Mouse (Mus musculus) stomach, embryonic 14.5 days (tissue): ENCODE results near the gene Rxfp4. TPM values are rescaled to one million over a fixed set of nuclear protein-coding genes. Genes with fewer than 3 reads are reported as not detected.

ENCODE experiments used
- ATAC-seq: fragments of 200-750 bp; cut with Nextera tagmentation; 2 replicates; pipeline ENCODE4 v1.8.0; 2017; ENCODE audit warnings: low read depth, moderate TSS enrichment; ENCODE audit not compliant: insufficient number of reproducible peaks, insufficient read depth, low FRiP score
- H3K27ac ChIP-seq: fragments of 300-500 bp; sonication (generic); 2 replicates; pipeline ENCODE4 v1.5.1; 2014; ENCODE audit warnings: mild to moderate bottlenecking, low read length, moderate library complexity, mixed read lengths
- H3K27me3 ChIP-seq: fragments of 300-500 bp; sonication (generic); 2 replicates; pipeline ENCODE4 v1.6.1; 2014; ENCODE audit warnings: low read length, control low read depth, mixed read lengths; ENCODE audit not compliant: control insufficient read depth, insufficient read depth
- H3K36me3 ChIP-seq: fragments of 300-500 bp; sonication (generic); 2 replicates; pipeline ENCODE4 v1.6.1; 2014; ENCODE audit warnings: mild to moderate bottlenecking, control low read depth, low read length, moderate library complexity, mixed read lengths; ENCODE audit not compliant: control insufficient read depth, insufficient read depth
- H3K4me1 ChIP-seq: fragments of 300-500 bp; sonication (generic); 2 replicates; pipeline ENCODE4 v1.6.1; 2014; ENCODE audit warnings: low read length, control low read depth, mixed read lengths; ENCODE audit not compliant: control insufficient read depth, insufficient read depth
- H3K4me2 ChIP-seq: fragments of 300-500 bp; sonication (generic); replicated peaks from 2 replicates; pipeline ENCODE4 v1.6.1; 2014; ENCODE audit warnings: low read depth, low read length, control low read depth
- H3K4me3 ChIP-seq: fragments of 300-500 bp; sonication (generic); 2 replicates; pipeline ENCODE4 v1.5.1; 2014; ENCODE audit warnings: low read depth, low read length, control low read depth
- H3K9ac ChIP-seq: fragments of 300-500 bp; sonication (generic); replicated peaks from 2 replicates; pipeline ENCODE4 v1.6.1; 2014; ENCODE audit warnings: low read depth, mild to moderate bottlenecking, control low read depth, low read length, moderate library complexity, mixed read lengths
- H3K9me3 ChIP-seq: fragments of 300-500 bp; sonication (generic); 2 replicates; pipeline ENCODE4 v1.6.1; 2016; ENCODE audit warnings: low read depth, low read length, control low read depth; ENCODE audit not compliant: control insufficient read depth
- WGBS: fragments of 180-500 bp; shearing (Covaris S2); extraction: QIAGEN DNeasy Blood & Tissue Kit; methylation state at CpG from one replicate; pipeline ENCODE4 v1.1.7; 2014; 5-methylcytosine and 5-hydroxymethylcytosine counted together
- polyA plus RNA-seq: library from polyadenylated mRNA; unstranded; fragments of >200 nt; fragmentation: Nextera tagmentation; extraction: Ambion mirVana; gene quantifications from 2 replicates; pipeline ENCODE4 v1.2.1, GENCODE M21; 2014

Gene Rxfp4
- polyA plus RNA-seq, 1 experiment from 2014 or later: not detected

GRCm38 (mm10) chr3:88604863-88605262 lies 48.1 kb downstream of the Rxfp4 start:
- Histone ChIP-seq H3K27ac (no peak overlapping the region), H3K27me3 (no peaks in the 10 kb centered on the region), H3K9me3 (no peaks in the 10 kb centered on the region), H3K36me3 (no peaks in the 10 kb centered on the region), H3K4me3 (no peak overlapping the region), H3K9ac (no peak overlapping the region), H3K4me2 (no peak overlapping the region), H3K4me1 (peaks cover 7% of the 10 kb centered on the region)
- WGBS: 94% methylated on average over 7 of the region's 7 CpGs
- ATAC-seq: no peak

GRCm38 (mm10) chr3:88603714-88604161 lies 49.2 kb downstream of the Rxfp4 start:
- Histone ChIP-seq H3K36me3 (no peaks in the 10 kb centered on the region), H3K9ac (no peak overlapping the region), H3K4me2 (no peak overlapping the region), H3K9me3 (no peaks in the 10 kb centered on the region), H3K27me3 (no peaks in the 10 kb centered on the region), H3K4me1 (peaks cover 7% of the 10 kb centered on the region), H3K4me3 (no peak overlapping the region), H3K27ac (no peak overlapping the region)
- WGBS: 26% methylated on average over 6 of the region's 6 CpGs
- no peak for ATAC-seq

GRCm38 (mm10) chr3:88602466-88602865 lies 50.5 kb downstream of the Rxfp4 start:
- ATAC-seq: no peak
- Histone ChIP-seq H3K9me3 (no peaks in the 10 kb centered on the region), H3K27ac (no peak overlapping the region), H3K4me1 (peaks cover 4% of the 10 kb centered on the region; the same call in 1 of the 2 replicates), H3K9ac (no peak overlapping the region), H3K4me3 (no peak overlapping the region), H3K4me2 (no peak overlapping the region), H3K27me3 (no peaks in the 10 kb centered on the region), H3K36me3 (no peaks in the 10 kb centered on the region)
- WGBS: 82% methylated on average over 4 of the region's 4 CpGs

Other genes starting within 250 kb of the Rxfp4 start
- gene Pmf1, start 242.8 kb downstream of the Rxfp4 start, polyA plus RNA-seq: 136 and 143 TPM in 2 replicates
- 18.2 and 18.4 TPM in 2 replicates for gene Slc25a44, start 228.0 kb downstream of the Rxfp4 start, polyA plus RNA-seq
- gene Sema4a, start 192.0 kb downstream of the Rxfp4 start, polyA plus RNA-seq: 8.9 and 11.8 TPM in 2 replicates
- gene Lmna, start 143.2 kb downstream of the Rxfp4 start, polyA plus RNA-seq: 128 and 148 TPM in 2 replicates
- gene Mex3a, start 120.7 kb downstream of the Rxfp4 start, polyA plus RNA-seq: 25.2 and 26.3 TPM in 2 replicates
- 57.0 and 67.9 TPM in 2 replicates for gene Rab25, start 104.8 kb downstream of the Rxfp4 start, polyA plus RNA-seq
- gene Lamtor2, start 100.1 kb downstream of the Rxfp4 start, polyA plus RNA-seq: 84.8 and 88.5 TPM in 2 replicates
- 48.4 TPM in 2 replicates for gene Ubqln4, start 99.4 kb downstream of the Rxfp4 start, polyA plus RNA-seq
- 295 and 301 TPM in 2 replicates for gene Ssr2, start 77.3 kb downstream of the Rxfp4 start, polyA plus RNA-seq
- 108 and 119 TPM in 2 replicates for gene Arhgef2, start 47.2 kb downstream of the Rxfp4 start, polyA plus RNA-seq
- 81.9 and 90.4 TPM in 2 replicates for gene Khdc4, start 32.7 kb upstream of the Rxfp4 start, polyA plus RNA-seq
- gene Rit1, start 63.7 kb upstream of the Rxfp4 start, polyA plus RNA-seq: 63.4 and 73.9 TPM in 2 replicates
- 27.7 and 29.3 TPM in 2 replicates for gene Syt11, start 122.0 kb upstream of the Rxfp4 start, polyA plus RNA-seq
- gene Gon4l, start 182.1 kb upstream of the Rxfp4 start, polyA plus RNA-seq: 12.6 and 15.7 TPM in 2 replicates